Mouse (Mus musculus): ENCODE measurements around the gene Zswim3. TPM values are rescaled to one million over a fixed set of nuclear protein-coding genes. Genes with fewer than 3 reads are reported as not detected.
A peak's percentile ranks its signal among the peaks of the same experiment; 100 is the strongest.

Zswim3 gene
- total and polyA plus RNA-seq, 2 experiments: 0.82 to 0.83 TPM

DNA sequence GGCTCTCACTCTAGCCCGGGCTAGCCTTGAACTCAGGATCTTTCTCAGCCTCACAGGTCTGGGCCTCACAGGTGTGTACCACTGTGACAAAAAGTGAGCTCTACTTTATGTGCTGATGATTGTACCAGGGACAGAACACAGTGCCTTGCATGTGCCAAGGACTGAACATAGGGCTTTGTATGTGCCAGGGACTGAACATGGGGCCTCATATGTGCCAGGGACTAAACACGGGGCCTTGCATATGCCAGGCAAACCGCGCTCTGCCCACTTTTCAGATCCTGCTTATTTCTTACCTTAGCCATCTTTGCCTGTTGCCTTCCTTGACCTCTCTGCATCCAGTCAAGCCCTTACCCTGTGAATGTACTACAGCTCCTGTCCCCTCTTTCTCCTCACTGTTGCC lies 42.9 kb upstream of the Zswim3 start:
- H3K4me3 ChIP-seq (ENCODE audit: insufficient read depth, low read depth, low read length): no peak overlapping the region
- no peaks in the 10 kb centered on the region for H3K4me1 ChIP-seq (ENCODE audit: control insufficient read depth, insufficient read depth, low read length)
- H3K27ac ChIP-seq (replicated peaks; ENCODE audit: insufficient read depth, low read depth, low read length): no peak overlapping the region
- TF ChIP-seq POLR2A (IDR thresholded peaks at IDR 0.05; ENCODE audit: extremely low read depth, insufficient read depth, low read length): no peak
- no peaks in the 10 kb centered on the region for H3K79me2 ChIP-seq (ENCODE audit: control insufficient read depth, insufficient read depth, low read length)
- H3K9ac ChIP-seq (ENCODE audit: low read depth, low read length): no peak overlapping the region
- H3K27me3 ChIP-seq (ENCODE audit: control insufficient read depth, insufficient read depth, low read length): no peaks in the 10 kb centered on the region
- peaks cover 27% of the 10 kb centered on the region for H3K36me3 ChIP-seq (ENCODE audit: control insufficient read depth, insufficient read depth, low read length)
- 96% methylated on average over 4 of the region's 4 CpGs for WGBS
- DNase-seq (ENCODE audit: extremely low read depth, low read depth, low spot score): no peak

- no peak overlapping the region for H3K27ac ChIP-seq (replicated peaks; ENCODE audit: insufficient read depth, low read depth, low read length)
- 78% methylated on average over 7 of the region's 7 CpGs for WGBS
- H3K36me3 ChIP-seq (ENCODE audit: control insufficient read depth, insufficient read depth, low read length): peaks cover 25% of the 10 kb centered on the region
- H3K9ac ChIP-seq (ENCODE audit: low read depth, low read length): no peak overlapping the region
- TF ChIP-seq POLR2A (IDR thresholded peaks at IDR 0.05; ENCODE audit: extremely low read depth, insufficient read depth, low read length) (no peak), CTCF (IDR thresholded peaks at IDR 0.05; ENCODE audit: low read depth, low read length) (no peak)
- no peaks in the 10 kb centered on the region for H3K4me1 ChIP-seq (ENCODE audit: control insufficient read depth, insufficient read depth, low read length)
- no peaks in the 10 kb centered on the region for H3K79me2 ChIP-seq (ENCODE audit: control insufficient read depth, insufficient read depth, low read length)
- H3K27me3 ChIP-seq (ENCODE audit: control insufficient read depth, insufficient read depth, low read length): no peaks in the 10 kb centered on the region
- DNase-seq (ENCODE audit: extremely low read depth, low read depth, low spot score): no peak
- H3K4me3 ChIP-seq (ENCODE audit: insufficient read depth, low read depth, low read length): no peak overlapping the region
These were observed 42.3 kb upstream of the Zswim3 start for GRCm38 (mm10) chr2:164762593-164762992.

DNA sequence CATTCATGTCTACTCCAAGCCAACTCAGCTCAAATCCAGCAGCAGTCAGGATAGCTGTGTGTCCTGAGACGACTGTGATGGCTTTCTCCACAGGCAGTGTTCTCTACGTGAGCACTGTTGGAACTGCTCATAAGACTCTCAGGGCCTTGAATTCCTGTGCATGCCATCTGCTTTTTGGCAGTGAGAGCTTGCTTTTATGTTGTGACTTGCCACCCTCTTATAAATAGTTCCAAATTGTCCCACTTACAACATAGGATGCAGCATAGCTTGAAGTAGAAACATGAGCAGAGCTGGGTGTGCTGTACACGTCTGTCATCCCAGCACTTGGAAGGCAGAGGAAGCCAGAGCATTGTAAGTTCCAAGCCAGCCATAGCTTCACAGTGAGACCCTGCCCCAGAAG lies 39.1 kb upstream of the Zswim3 start:
- Histone ChIP-seq H3K27ac (replicated peaks; ENCODE audit: insufficient read depth, low read depth, low read length) (no peak overlapping the region), H3K27me3 (ENCODE audit: control insufficient read depth, insufficient read depth, low read length) (no peaks in the 10 kb centered on the region), H3K79me2 (ENCODE audit: control insufficient read depth, insufficient read depth, low read length) (no peaks in the 10 kb centered on the region), H3K4me3 (ENCODE audit: insufficient read depth, low read depth, low read length) (no peak overlapping the region), H3K36me3 (ENCODE audit: control insufficient read depth, insufficient read depth, low read length) (peaks cover 7% of the 10 kb centered on the region; the same call in 1 of the 2 replicates), H3K9ac (ENCODE audit: low read depth, low read length) (no peak overlapping the region), H3K4me1 (ENCODE audit: control insufficient read depth, insufficient read depth, low read length) (no peaks in the 10 kb centered on the region)
- TF ChIP-seq POLR2A (IDR thresholded peaks at IDR 0.05; ENCODE audit: extremely low read depth, insufficient read depth, low read length) (no peak), CTCF (IDR thresholded peaks at IDR 0.05; ENCODE audit: low read depth, low read length) (no peak)
- DNase-seq (ENCODE audit: extremely low read depth, low read depth, low spot score): no peak
- 91% methylated on average over 3 of the region's 3 CpGs for WGBS

GRCm38 (mm10) chr2:164767812-164768540 lies 36.9 kb upstream of the Zswim3 start:
- Histone ChIP-seq H3K36me3 (ENCODE audit: control insufficient read depth, insufficient read depth, low read length) (peaks cover 3% of the 10 kb centered on the region; the same call in 1 of the 2 replicates), H3K9ac (ENCODE audit: low read depth, low read length) (no peak overlapping the region), H3K4me1 (ENCODE audit: control insufficient read depth, insufficient read depth, low read length) (no peaks in the 10 kb centered on the region), H3K79me2 (ENCODE audit: control insufficient read depth, insufficient read depth, low read length) (no peaks in the 10 kb centered on the region), H3K27ac (replicated peaks; ENCODE audit: insufficient read depth, low read depth, low read length) (no peak overlapping the region), H3K27me3 (ENCODE audit: control insufficient read depth, insufficient read depth, low read length) (no peaks in the 10 kb centered on the region), H3K4me3 (ENCODE audit: insufficient read depth, low read depth, low read length) (no peak overlapping the region)
- no peak for TF ChIP-seq CTCF (IDR thresholded peaks at IDR 0.05; ENCODE audit: low read depth, low read length)
- TF ChIP-seq POLR2A (IDR thresholded peaks at IDR 0.05; ENCODE audit: extremely low read depth, insufficient read depth, low read length): no peak
- DNase-seq (ENCODE audit: extremely low read depth, low read depth, low spot score): peak; percentile 29
- 79% methylated on average over 15 of the region's 15 CpGs for WGBS

DNA sequence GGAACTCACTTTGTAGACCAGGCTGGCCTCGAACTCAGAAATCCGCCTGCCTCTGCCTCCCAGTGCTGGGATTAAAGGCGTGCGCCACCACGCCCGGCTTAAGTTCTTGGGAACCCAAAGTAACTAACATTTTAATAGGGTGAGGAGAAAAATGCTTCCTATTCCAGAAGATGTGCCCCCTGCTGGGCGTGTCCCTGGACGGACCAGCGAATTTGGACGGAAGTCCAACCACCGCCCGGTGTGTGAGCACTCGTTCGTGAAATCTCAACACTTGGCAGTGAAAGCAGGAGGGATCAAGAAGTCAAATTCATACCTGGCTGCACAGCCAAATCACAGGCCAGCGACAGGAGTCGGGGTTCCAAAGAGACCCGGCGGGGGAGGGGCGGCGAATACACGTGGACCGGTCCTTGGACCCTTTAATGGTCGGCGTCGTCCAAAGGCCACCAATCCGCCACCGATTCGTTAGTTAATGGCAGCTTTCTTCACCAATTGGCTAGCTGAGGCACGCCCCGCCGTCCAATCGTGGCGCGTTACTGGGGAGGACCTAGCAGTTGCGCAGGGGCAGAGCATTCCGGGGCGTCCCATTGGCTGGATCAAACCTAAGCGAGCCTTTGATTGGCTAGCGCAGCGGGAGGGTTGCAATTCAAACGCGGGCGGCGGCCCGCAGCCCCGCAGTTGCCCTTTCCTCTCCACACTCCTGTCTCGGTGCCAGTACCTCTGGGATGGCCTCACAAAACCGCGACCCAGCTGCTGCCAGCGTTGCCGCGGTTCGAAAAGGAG lies 35.5 kb upstream of the Zswim3 start, which contains the start of gene Ube2c:
TSS of gene Ube2c (plus strand) at position 641 of the 780 bp plus-strand sequence.
- peak; percentile 93 for DNase-seq (ENCODE audit: extremely low read depth, low read depth, low spot score)
- WGBS: 2% methylated on average over 53 of the region's 53 CpGs
- Histone ChIP-seq H3K79me2 (ENCODE audit: control insufficient read depth, insufficient read depth, low read length) (no peaks in the 10 kb centered on the region), H3K4me3 (ENCODE audit: insufficient read depth, low read depth, low read length) (peak within 1 kb of the TSS; percentile 63), H3K4me1 (ENCODE audit: control insufficient read depth, insufficient read depth, low read length) (no peaks in the 10 kb centered on the region), H3K9ac (ENCODE audit: low read depth, low read length) (peak within 1 kb of the TSS; percentile 53), H3K27ac (replicated peaks; ENCODE audit: insufficient read depth, low read depth, low read length) (no peak within 1 kb of the TSS; the same call in 1 of the 2 replicates), H3K27me3 (ENCODE audit: control insufficient read depth, insufficient read depth, low read length) (no peaks in the 10 kb centered on the region), H3K36me3 (ENCODE audit: control insufficient read depth, insufficient read depth, low read length) (peaks cover 3% of the 10 kb centered on the region; the same call in 1 of the 2 replicates)
- TF ChIP-seq POLR2A (IDR thresholded peaks at IDR 0.05; ENCODE audit: extremely low read depth, insufficient read depth, low read length) (no peak), CTCF (IDR thresholded peaks at IDR 0.05; ENCODE audit: low read depth, low read length) (peak; percentile 26; the same call in 1 of the 2 replicates)

Data from liver, adult 2 months (tissue).